Mouse (Mus musculus) neural tube, embryonic 15.5 days (tissue): ENCODE measurements around the gene Slc4a2. TPM values are rescaled to one million over a fixed set of nuclear protein-coding genes. Genes with fewer than 3 reads are reported as not detected.
A peak's percentile ranks its signal among the peaks of the same experiment; 100 is the strongest.

Experiments
- ATAC-seq: fragments of 200-750 bp; cut with Nextera tagmentation; 2 replicates; pipeline ENCODE4 v1.8.0; 2017; ENCODE audit warnings: mild to moderate bottlenecking, moderate TSS enrichment, moderate library complexity; ENCODE audit not compliant: low FRiP score
- H3K27ac ChIP-seq: fragments of 300-500 bp; sonication (generic); replicated peaks from 2 replicates; pipeline ENCODE4 v1.5.1; 2015; ENCODE audit warnings: mild to moderate bottlenecking, inconsistent platforms
- H3K27me3 ChIP-seq: fragments of 300-500 bp; sonication (generic); replicated peaks from 2 replicates; pipeline ENCODE4 v1.6.1; 2015; ENCODE audit warnings: inconsistent platforms
- H3K36me3 ChIP-seq: fragments of 300-500 bp; sonication (generic); 2 replicates; pipeline ENCODE4 v1.6.1; 2015; ENCODE audit warnings: inconsistent platforms
- H3K4me1 ChIP-seq: fragments of 300-500 bp; sonication (generic); 2 replicates; pipeline ENCODE4 v1.6.1; 2015; ENCODE audit warnings: inconsistent platforms
- H3K4me2 ChIP-seq: fragments of 300-500 bp; sonication (generic); 2 replicates; pipeline ENCODE4 v1.6.1; 2015; ENCODE audit warnings: inconsistent platforms, mild to moderate bottlenecking, moderate library complexity
- H3K4me3 ChIP-seq: fragments of 300-500 bp; sonication (generic); replicated peaks from 2 replicates; pipeline ENCODE4 v1.5.1; 2015; ENCODE audit warnings: mild to moderate bottlenecking, inconsistent platforms
- H3K9ac ChIP-seq: fragments of 300-500 bp; sonication (generic); replicated peaks from 2 replicates; pipeline ENCODE4 v1.6.1; 2015; ENCODE audit warnings: mild to moderate bottlenecking, inconsistent platforms
- H3K9me3 ChIP-seq: fragments of 300-500 bp; sonication (generic); replicated peaks from 2 replicates; pipeline ENCODE4 v1.6.1; 2016; ENCODE audit warnings: inconsistent platforms
- WGBS: fragments of 180-500 bp; shearing (Covaris S2); methylation state at CpG from one replicate; pipeline ENCODE4 v1.1.7; 2015; ENCODE audit warnings: mixed read lengths; 5-methylcytosine and 5-hydroxymethylcytosine counted together
- polyA plus RNA-seq: library from polyadenylated mRNA; unstranded; fragments of >200 nt; fragmentation: Nextera tagmentation; extraction: Ambion mirVana; gene quantifications from 2 replicates; pipeline ENCODE4 v1.2.1, GENCODE M21; 2015

The Slc4a2 gene
- polyA plus RNA-seq, 1 experiment from 2014 or later, result 15.3 TPM

DNA sequence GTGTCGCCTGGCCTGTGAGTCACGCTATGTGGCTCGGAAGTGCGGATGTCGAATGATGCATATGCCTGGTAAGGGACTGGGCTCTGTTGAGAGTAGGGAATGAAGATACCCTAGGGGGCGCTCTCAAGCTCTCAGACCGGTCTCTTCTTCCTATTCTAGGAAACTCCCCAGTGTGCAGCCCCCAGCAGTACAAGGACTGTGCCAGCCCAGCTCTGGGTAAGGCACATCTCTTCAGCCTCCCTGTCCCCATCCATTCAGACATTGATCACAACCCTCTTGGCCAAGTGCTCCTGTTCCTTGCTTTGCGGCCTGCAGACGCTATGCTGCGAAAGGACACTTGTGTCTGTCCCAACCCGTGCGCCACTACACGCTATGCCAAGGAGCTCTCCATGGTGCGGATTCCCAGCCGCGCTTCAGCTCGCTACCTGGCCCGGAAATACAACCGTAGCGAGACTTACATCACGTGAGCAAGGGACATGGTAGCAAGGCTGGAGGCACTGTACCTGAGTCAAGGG lies 7.4 kb upstream of the Slc4a2 start:
- Histone ChIP-seq H3K4me2 (peak overlapping the region; percentile 34), H3K9ac (no peak overlapping the region), H3K27ac (no peak overlapping the region), H3K36me3 (peaks cover 27% of the 10 kb centered on the region), H3K4me1 (peaks cover 18% of the 10 kb centered on the region), H3K27me3 (no peaks in the 10 kb centered on the region), H3K4me3 (no peak overlapping the region), H3K9me3 (no peaks in the 10 kb centered on the region)
- 5% methylated on average over 21 of the region's 21 CpGs for WGBS
- peak; percentile 66 for ATAC-seq

DNA sequence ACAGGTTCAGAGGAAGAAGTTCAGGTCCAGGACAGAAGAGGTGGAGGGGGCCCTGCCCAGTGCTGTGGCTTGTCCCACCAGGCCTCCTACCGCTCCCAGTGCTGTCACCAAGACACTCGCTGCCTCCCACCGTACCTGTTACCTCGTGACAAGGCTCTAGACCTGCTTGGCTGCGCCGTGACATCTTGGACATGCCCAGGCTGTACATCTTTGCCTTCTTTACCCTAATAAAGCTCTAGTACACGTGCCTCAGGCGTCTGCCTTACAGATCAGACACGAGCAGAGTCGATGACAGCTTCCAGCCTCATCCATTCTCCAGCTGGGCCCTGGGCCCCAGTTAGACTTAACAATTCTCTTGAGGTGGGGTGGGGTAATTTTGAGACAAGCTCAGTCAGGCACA lies 6.0 kb upstream of the Slc4a2 start:
- Histone ChIP-seq H3K4me2 (no peak overlapping the region), H3K9ac (no peak overlapping the region), H3K27ac (no peak overlapping the region), H3K9me3 (no peaks in the 10 kb centered on the region), H3K27me3 (no peaks in the 10 kb centered on the region), H3K36me3 (peaks cover 31% of the 10 kb centered on the region), H3K4me1 (peaks cover 28% of the 10 kb centered on the region), H3K4me3 (no peak overlapping the region)
- WGBS, result 92% methylated on average over 10 of the region's 10 CpGs
- ATAC-seq, result no peak

DNA sequence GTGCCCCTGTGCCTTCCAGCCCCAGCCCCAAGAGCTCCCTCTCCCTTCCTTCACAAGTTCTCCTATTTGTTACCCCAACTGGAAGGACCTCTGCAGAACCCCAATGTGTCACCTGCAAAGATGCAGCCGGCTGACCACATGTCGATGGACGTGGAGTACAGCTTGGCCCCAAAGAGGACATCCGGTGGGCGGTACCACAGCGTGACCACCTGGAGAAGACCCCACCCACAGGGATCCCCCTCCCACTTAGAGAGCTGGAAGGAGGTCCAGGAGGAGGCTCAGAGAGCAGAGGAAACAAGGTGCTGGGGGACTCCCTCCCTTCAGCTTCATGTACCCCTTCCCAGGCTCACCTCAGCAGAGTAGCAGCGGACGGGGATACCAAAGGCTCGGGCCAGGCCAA lies 3.3 kb upstream of the Slc4a2 start:
- no peak for ATAC-seq
- Histone ChIP-seq H3K27ac (no peak overlapping the region), H3K4me1 (peaks cover 48% of the 10 kb centered on the region), H3K36me3 (peaks cover 31% of the 10 kb centered on the region), H3K4me2 (no peak overlapping the region), H3K4me3 (no peak overlapping the region), H3K9ac (no peak overlapping the region), H3K27me3 (no peaks in the 10 kb centered on the region), H3K9me3 (no peaks in the 10 kb centered on the region)
- 90% methylated on average over 9 of the region's 9 CpGs for WGBS

DNA sequence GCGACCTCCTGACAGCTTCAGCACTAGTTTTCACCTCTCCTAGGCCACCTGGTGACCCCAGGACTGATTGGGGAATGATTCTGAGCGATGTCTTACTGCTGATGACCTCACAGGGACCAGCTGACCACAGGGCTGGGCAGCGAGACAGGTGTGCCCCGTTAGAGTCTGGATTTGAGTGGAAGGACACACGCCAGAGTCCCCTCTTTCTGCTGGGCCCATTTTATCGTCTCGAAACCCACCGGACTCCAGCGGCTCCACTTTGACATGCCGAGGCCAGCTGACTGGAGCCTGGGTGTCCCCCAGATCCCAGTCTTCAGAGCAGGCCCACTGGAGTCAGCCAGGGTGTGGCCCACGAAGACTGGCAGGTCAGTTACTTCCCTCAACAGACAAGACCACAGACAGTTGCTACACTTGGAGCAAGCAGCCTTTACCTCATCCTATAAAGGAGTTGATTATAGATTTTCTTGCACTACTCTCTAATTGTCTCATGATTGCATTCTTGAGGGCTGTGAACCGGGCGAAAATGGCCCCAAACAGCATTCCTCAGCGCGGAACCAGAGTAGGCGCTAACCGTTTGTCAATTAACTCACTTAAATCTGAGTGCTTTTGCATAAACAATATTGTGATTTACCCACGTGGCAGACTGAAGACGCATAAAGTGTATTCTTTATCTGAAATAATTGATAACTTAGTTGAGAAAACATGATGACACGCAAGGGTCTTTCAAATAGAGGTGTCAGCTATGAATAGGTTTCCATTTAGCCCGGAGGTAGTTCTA lies 556 bp downstream of the Slc4a2 start:
- Histone ChIP-seq H3K27me3 (peaks cover 10% of the 10 kb centered on the region), H3K4me1 (peaks cover 61% of the 10 kb centered on the region), H3K9ac (peak overlapping the region; percentile 59), H3K4me2 (peak overlapping the region; percentile 91), H3K9me3 (no peaks in the 10 kb centered on the region), H3K36me3 (peaks cover 18% of the 10 kb centered on the region), H3K4me3 (peak overlapping the region; percentile 60), H3K27ac (peak overlapping the region; percentile 94)
- peak; percentile 3; the same call in 1 of the 2 replicates for ATAC-seq
- 14% methylated on average over 21 of the region's 21 CpGs for WGBS

DNA sequence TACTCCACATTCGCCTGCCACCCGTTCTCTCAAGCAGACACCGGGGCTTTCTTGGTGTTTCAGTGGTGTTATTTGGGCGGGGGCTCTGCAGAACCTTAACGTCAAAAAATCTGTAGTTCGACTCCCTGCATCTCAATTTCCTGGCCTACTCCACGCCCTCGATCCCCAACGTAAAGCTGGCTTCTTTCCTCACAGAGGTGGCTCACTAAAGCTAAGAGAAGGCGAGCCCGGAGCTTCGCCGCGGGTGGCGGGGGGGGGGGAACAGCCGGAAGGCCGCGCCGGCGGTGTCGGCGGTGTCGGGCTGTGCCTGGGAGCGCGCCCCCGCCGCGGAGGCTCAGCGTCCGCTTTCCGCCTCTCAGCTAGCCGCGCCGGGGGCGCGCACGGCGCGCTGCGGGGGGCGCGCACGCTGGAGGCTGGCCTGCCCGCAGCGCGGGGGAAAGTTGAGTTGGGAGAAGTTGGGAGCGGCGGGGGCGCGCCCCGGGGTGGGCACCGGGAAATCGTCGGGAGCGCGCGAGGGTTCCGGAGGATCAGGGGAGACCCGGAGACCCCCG lies 1.3 kb downstream of the Slc4a2 start:
- ATAC-seq, result peak; percentile 19; the same call in 1 of the 2 replicates
- Histone ChIP-seq H3K27ac (peak overlapping the region; percentile 94), H3K4me3 (peak overlapping the region; percentile 60), H3K27me3 (peaks cover 10% of the 10 kb centered on the region), H3K9ac (peak overlapping the region; percentile 49), H3K4me1 (peaks cover 60% of the 10 kb centered on the region), H3K36me3 (peaks cover 10% of the 10 kb centered on the region), H3K9me3 (no peaks in the 10 kb centered on the region), H3K4me2 (peak overlapping the region; percentile 91)
- under 1% methylated on average over 58 of the region's 60 CpGs for WGBS

DNA sequence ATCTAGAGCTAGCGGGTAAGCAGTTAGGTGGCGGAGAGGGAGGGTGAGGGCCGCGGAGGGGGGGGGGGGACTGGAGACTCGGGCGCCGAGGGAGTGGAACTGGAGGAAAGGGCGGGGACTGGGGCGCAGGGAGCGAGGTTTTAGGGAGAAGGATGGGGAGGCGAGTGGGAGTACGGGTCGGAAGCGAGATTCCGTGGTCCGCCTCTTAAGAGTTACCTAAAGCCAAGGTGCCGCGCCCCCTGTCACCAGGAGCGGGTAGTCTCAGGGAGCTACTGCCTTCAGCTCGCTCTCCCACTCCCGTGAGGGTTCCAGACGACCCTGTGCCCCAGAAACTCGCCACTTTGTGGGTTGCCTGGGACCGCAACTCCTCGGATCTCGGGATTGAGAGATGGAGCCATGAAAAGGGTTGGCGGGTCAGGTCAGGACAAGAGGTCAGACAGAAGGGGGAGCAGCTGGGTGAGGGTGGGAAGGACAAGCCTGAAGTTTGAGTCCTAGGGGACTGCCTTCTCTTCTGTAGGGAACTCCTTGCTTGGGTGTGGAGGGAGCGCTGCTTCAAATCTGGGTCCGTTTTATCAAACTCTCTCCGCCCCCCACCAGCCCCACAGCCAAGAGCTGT lies 1.9 kb downstream of the Slc4a2 start:
- Histone ChIP-seq H3K4me1 (peaks cover 60% of the 10 kb centered on the region), H3K9me3 (no peaks in the 10 kb centered on the region), H3K4me3 (peak overlapping the region; percentile 60), H3K36me3 (peaks cover 12% of the 10 kb centered on the region), H3K27ac (peak overlapping the region; percentile 94), H3K27me3 (peaks cover 10% of the 10 kb centered on the region), H3K4me2 (peak overlapping the region; percentile 91), H3K9ac (peak overlapping the region; percentile 49)
- 0% methylated on average over 27 of the region's 30 CpGs for WGBS
- no peak for ATAC-seq

DNA sequence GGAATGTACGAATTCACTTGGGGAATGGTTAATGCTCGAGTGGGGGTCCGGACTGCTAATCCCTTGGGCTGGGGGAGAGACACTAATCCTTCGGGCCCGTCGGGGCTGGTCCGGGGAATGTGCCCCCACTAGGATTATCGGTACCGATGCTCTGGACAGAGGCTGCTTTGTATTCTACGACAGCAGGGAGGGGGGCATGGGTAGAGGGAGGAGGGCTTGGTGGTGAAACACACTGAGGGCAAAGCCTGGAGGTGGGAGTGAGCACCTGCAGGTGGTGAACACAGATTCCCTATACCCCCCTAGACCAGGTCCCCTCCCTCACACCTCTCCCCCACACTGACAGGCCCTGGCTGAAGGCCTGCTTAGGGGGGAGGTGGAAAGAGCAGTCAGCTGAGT lies 2.4 kb downstream of the Slc4a2 start:
- Histone ChIP-seq H3K9ac (peak overlapping the region; percentile 49), H3K4me2 (peak overlapping the region; percentile 91), H3K4me3 (peak overlapping the region; percentile 60), H3K27ac (no peak overlapping the region), H3K4me1 (peaks cover 60% of the 10 kb centered on the region), H3K9me3 (no peaks in the 10 kb centered on the region), H3K27me3 (peaks cover 10% of the 10 kb centered on the region), H3K36me3 (peaks cover 13% of the 10 kb centered on the region)
- ATAC-seq, result no peak
- WGBS, result 1% methylated on average over 10 of the region's 10 CpGs

DNA sequence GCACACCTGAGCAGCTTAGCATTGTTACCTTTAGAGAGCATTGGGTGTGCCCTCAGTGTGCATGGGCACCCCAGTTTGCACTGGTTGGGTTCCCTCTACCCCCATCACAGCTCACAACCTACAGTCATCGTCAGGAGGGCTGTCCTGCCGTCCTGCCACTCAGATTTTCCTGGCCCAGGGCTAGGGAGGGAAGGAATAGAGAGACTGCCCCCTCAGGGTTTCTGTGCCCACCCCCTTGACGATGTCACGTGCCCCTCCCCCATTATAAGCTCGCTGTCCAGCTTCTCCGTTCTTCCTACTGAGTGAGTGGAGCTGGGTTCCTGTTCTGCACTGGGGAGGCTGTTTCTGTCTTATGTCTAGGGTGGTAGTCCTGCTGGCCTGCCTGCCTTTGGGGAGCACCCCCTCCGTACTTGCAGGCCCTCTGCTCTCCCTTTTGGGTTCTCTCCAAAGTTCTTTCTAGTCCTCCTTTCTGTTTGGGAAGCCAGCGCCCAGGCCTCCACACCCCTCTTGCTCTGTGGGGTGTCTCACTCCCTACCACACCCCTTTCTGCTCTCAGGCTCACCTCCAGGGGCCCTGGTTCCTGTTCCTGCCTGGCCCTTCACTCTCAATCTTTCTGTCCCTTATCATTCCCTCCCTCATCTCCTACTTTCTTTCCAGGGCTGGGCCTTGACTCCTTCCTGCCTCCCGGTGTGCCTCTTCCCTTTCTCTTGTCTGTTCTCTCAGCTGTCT lies 3.1 kb downstream of the Slc4a2 start:
- Histone ChIP-seq H3K27ac (no peak overlapping the region), H3K4me1 (peaks cover 57% of the 10 kb centered on the region), H3K9me3 (no peaks in the 10 kb centered on the region), H3K4me3 (peak overlapping the region; percentile 60), H3K27me3 (peaks cover 10% of the 10 kb centered on the region), H3K9ac (0 out of 2 replicates have a peak overlapping the region, but pooled peaks have one; percentile 49), H3K36me3 (peaks cover 13% of the 10 kb centered on the region), H3K4me2 (peak overlapping the region; percentile 91)
- ATAC-seq, result no peak
- 11% methylated on average over 9 of the region's 9 CpGs for WGBS

DNA sequence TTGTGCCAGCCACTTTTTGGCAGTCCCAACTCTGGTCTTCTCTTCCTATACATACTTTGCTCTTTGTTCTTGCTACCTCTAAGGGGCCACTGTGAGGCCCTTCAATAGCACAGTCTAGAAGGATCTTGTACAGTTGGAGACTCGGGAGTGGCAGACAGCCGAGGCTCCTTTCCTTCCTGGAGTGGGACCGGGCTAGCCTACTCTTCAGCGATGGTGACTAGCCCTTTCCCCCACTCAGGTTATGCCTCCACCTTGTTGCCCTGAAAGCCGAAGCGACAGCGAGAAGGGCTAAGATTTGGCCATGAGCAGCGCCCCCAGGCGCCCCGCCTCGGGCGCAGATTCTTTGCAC lies 3.6 kb downstream of the Slc4a2 start:
- H3K9me3 ChIP-seq, result no peaks in the 10 kb centered on the region
- no peak for ATAC-seq
- H3K9ac ChIP-seq, result no peak overlapping the region
- WGBS, result 21% methylated on average over 12 of the region's 12 CpGs
- H3K36me3 ChIP-seq, result peaks cover 18% of the 10 kb centered on the region
- H3K27ac ChIP-seq, result no peak overlapping the region
- peaks cover 53% of the 10 kb centered on the region for H3K4me1 ChIP-seq
- peak overlapping the region; percentile 91 for H3K4me2 ChIP-seq
- peaks cover 10% of the 10 kb centered on the region for H3K27me3 ChIP-seq
- H3K4me3 ChIP-seq, result no peak overlapping the region

DNA sequence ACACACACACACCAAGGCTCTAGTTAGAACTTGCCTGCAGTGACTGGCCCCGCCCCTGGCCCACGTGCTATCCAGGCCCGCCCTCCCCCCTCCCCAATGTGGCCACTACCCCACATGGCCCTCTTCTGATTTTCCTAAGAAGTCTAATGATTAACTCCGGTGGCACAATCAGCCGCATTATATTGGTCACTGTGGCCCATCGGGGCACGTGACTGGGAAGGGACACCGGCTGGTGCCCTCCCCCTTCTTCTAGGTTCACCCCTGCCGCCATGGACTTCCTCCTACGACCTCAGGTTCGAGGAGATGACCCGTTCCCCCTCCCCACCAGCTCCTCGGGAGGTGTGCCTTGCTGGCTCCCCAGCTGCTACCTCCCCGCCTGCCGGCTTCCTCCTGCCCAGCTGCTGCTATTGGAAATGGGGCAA lies 4.4 kb downstream of the Slc4a2 start:
- no peak for ATAC-seq
- no peaks in the 10 kb centered on the region for H3K9me3 ChIP-seq
- peaks cover 10% of the 10 kb centered on the region for H3K27me3 ChIP-seq
- WGBS, result 11% methylated on average over 14 of the region's 15 CpGs
- H3K36me3 ChIP-seq, result peaks cover 25% of the 10 kb centered on the region
- peak overlapping the region; percentile 91 for H3K4me2 ChIP-seq
- no peak overlapping the region for H3K27ac ChIP-seq
- 0 out of 2 replicates have a peak overlapping the region, but pooled peaks have one; percentile 10 for H3K9ac ChIP-seq
- peaks cover 45% of the 10 kb centered on the region for H3K4me1 ChIP-seq
- H3K4me3 ChIP-seq, result no peak overlapping the region

DNA sequence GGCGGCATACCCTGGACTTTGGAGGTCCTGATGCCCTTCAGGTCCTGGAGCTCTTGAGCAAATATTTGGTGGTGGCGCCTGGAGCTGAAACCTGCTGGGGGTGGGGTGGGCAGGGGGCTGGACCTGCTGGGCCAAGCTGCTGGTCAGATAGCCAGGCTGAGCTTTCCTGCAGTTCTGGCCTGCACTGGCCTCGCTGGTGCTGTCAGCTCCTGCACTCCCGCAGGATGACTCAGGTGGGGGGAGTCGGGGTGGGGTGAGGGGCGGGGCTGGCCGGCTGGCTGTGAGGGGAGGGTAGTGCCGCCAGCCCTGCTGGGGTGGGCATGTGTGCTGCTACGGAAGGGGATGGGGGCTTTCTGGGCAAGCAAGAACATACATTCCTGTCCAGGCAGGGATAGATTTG lies 5.0 kb downstream of the Slc4a2 start:
- no peaks in the 10 kb centered on the region for H3K9me3 ChIP-seq
- peaks cover 10% of the 10 kb centered on the region for H3K27me3 ChIP-seq
- peaks cover 30% of the 10 kb centered on the region for H3K36me3 ChIP-seq
- no peak overlapping the region for H3K27ac ChIP-seq
- 0 out of 2 replicates have a peak overlapping the region, but pooled peaks have one; percentile 10 for H3K9ac ChIP-seq
- peak overlapping the region; percentile 91; the same call in 1 of the 2 replicates for H3K4me2 ChIP-seq
- peaks cover 44% of the 10 kb centered on the region for H3K4me1 ChIP-seq
- 11% methylated on average over 9 of the region's 9 CpGs for WGBS
- no peak overlapping the region for H3K4me3 ChIP-seq
- no peak for ATAC-seq
